Mouse (Mus musculus) heart, embryonic 10.5 days (tissue): ENCODE measurements around the gene Tia1. TPM values are rescaled to one million over a fixed set of nuclear protein-coding genes. Genes with fewer than 3 reads are reported as not detected.

Source experiments
- DNase-seq: peaks from one replicate; pipeline ENCODE4 v3.0.0-alpha.2; 2017; ENCODE audit warnings: low spot score
- H3K27ac ChIP-seq: fragments of 300-500 bp; sonication (generic); 2 replicates; pipeline ENCODE4 v1.5.1; 2016; ENCODE audit warnings: mild to moderate bottlenecking
- H3K27me3 ChIP-seq: fragments of 300-500 bp; sonication (generic); 2 replicates; pipeline ENCODE4 v1.6.1; 2016; ENCODE audit warnings: mild to moderate bottlenecking; ENCODE audit not compliant: poor library complexity, insufficient read depth, severe bottlenecking
- H3K36me3 ChIP-seq: fragments of 300-500 bp; sonication (generic); 2 replicates; pipeline ENCODE4 v1.6.1; 2016; ENCODE audit warnings: mild to moderate bottlenecking, moderate library complexity
- H3K4me1 ChIP-seq: fragments of 300-500 bp; sonication (generic); 2 replicates; pipeline ENCODE4 v1.6.1; 2016; ENCODE audit warnings: mild to moderate bottlenecking
- H3K4me3 ChIP-seq: fragments of 300-500 bp; sonication (generic); 2 replicates; pipeline ENCODE4 v1.5.1; 2016; ENCODE audit warnings: mild to moderate bottlenecking, moderate library complexity
- H3K9me3 ChIP-seq: fragments of 300-500 bp; sonication (generic); 2 replicates; pipeline ENCODE4 v1.6.1; 2016; ENCODE audit warnings: mild to moderate bottlenecking, moderate library complexity
- WGBS: fragments of 180-500 bp; shearing (Covaris S2); methylation state at CpG from one replicate; pipeline ENCODE4 v1.1.7; 2016; 5-methylcytosine and 5-hydroxymethylcytosine counted together
- polyA plus RNA-seq: library from polyadenylated mRNA; unstranded; fragments of >200 nt; fragmentation: Nextera tagmentation; extraction: Ambion mirVana; gene quantifications from 2 replicates; pipeline ENCODE4 v1.2.1, GENCODE M21; 2016

The Tia1 gene
- polyA plus RNA-seq, 1 experiment from 2014 or later: 177 TPM

DNA sequence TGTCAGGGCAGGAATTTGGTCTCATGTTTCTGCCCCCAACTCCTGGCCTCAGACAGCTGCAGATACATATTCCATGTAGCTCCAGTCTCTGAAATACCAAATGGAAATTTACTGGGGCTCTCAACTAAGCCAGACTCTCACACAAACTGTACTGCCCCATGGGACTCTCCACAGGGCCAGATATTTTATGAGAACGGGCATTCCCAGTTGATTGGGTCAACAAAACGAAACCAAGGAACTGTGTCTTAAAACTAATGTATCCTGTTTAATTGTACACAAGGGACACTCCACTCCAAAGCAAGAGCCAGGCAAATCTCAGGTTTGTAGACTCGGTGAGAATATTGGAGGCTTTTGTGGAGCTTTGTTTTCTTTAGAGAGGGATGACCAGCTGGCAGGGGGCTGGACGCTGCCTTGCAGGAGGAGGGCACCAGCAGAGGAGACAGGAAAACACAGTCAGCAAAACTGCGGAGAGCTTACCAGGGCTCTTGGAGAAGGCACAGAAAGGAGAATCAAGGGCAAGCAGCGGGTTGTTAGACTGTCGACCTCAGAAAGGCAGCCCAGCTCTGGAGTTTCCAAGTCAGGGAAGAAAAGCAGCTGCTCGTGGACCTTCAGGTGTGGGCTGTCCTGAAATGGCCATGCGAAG lies 76.3 kb downstream of the Tia1 start:
- DNase-seq: no peak
- peak overlapping the region; percentile 86 for H3K27ac ChIP-seq
- 33% methylated on average over 9 of the region's 9 CpGs for WGBS
- H3K36me3 ChIP-seq: no peaks in the 10 kb centered on the region
- peaks cover 62% of the 10 kb centered on the region for H3K4me1 ChIP-seq
- no peaks in the 10 kb centered on the region for H3K9me3 ChIP-seq
- H3K27me3 ChIP-seq: no peaks in the 10 kb centered on the region
- H3K4me3 ChIP-seq: peak overlapping the region; percentile 36

DNA sequence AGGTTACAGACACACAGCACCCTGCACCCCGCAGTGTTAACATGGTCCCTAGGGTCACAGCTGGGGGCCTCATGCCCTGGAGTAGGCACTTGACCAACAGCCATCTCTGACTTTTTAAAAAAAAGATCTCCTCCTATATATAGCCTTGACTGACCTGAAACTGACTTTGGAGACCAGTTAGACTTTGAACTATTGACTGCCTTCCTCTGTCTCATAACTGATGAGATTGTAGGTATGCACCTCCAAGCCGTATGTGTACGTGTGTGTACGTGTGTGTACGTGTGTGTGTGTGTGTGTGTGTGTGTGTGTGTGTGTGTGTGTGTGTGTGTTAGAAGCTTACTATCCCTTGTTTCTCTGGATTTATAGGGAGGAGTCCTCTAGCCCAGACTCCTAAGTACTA lies 77.9 kb downstream of the Tia1 start:
- H3K27me3 ChIP-seq: no peaks in the 10 kb centered on the region
- peak overlapping the region; percentile 86; the same call in 1 of the 2 replicates for H3K27ac ChIP-seq
- H3K9me3 ChIP-seq: no peaks in the 10 kb centered on the region
- 81% methylated on average over 5 of the region's 5 CpGs for WGBS
- H3K4me3 ChIP-seq: no peak overlapping the region
- DNase-seq: no peak
- peaks cover 58% of the 10 kb centered on the region for H3K4me1 ChIP-seq
- no peaks in the 10 kb centered on the region for H3K36me3 ChIP-seq

Other genes with a start within 250 kb of the Tia1 start
- gene Tgfa, start 209.0 kb upstream of the Tia1 start, polyA plus RNA-seq: 3.2 and 3.7 TPM in 2 replicates
- 148 and 182 TPM in 2 replicates for gene Fam136a, start 38.6 kb upstream of the Tia1 start, polyA plus RNA-seq
- gene Snrpg, start 32.9 kb upstream of the Tia1 start, polyA plus RNA-seq: 410 and 487 TPM in 2 replicates
- gene Pcyox1, start 7.1 kb upstream of the Tia1 start, polyA plus RNA-seq: 55.4 and 57.8 TPM in 2 replicates
- gene Gm44790, start 22.4 kb downstream of the Tia1 start, polyA plus RNA-seq: 1.1 TPM in 1 of 2 replicates, not detected in the other
- gene C87436, start 34.2 kb downstream of the Tia1 start, polyA plus RNA-seq: 16.6 and 18.0 TPM in 2 replicates
- gene Pcbp1, start 122.1 kb downstream of the Tia1 start, polyA plus RNA-seq: 411 and 428 TPM in 2 replicates
- 0.23 and 0.58 TPM in 2 replicates for gene Asprv1, start 223.9 kb downstream of the Tia1 start, polyA plus RNA-seq